Mouse (Mus musculus): ENCODE results near the gene Stpg3.

- no peak for TF ChIP-seq CTCF (IDR thresholded peaks at IDR 0.05; ENCODE audit: borderline replicate concordance, control insufficient read depth, extremely low read depth, insufficient read depth, low read length, poor library complexity)
- no peak for TF ChIP-seq POLR2A (IDR thresholded peaks at IDR 0.05; ENCODE audit: control insufficient read depth, extremely low read depth, insufficient read depth, low read length, poor library complexity)
These were observed 42.7 kb downstream of the Stpg3 start for GRCm38 (mm10) chr2:25171769-25172153.

All from thymus, adult 2 months (tissue).